ENCODE assay signal across 8 mouse cellular contexts in genomic region chr9:95121151-95121835, GRCm38 (mm10).
DNase-seq lines count a peak whose midpoint lies in the region; ATAC-seq and TF ChIP-seq lines count a peak whose summit lies in the region.

No protein-coding gene starts in this region.

- no peak overlapping the region for H3K4me3 ChIP-seq in heart, embryonic 14.5 days (ENCODE audit: control insufficient read depth in 1 of 2, insufficient read depth in 1 of 2, low read depth in 1 of 2, low read length in 2 of 2)

- H3K4me2 ChIP-seq in heart, embryonic 14.5 days (ENCODE audit: low read length): peak overlapping the region; percentile 37

- peak overlapping the region; percentile 4 to 53; a peak in 3 of 4 replicates for H3K27ac ChIP-seq in heart, embryonic 14.5 days (replicated peaks in 1 of 2; ENCODE audit: control insufficient read depth in 1 of 2, insufficient read depth in 1 of 2, low read depth in 2 of 2, low read length in 2 of 2)

- 18% methylated on average over 11 of the region's 11 CpGs for WGBS in heart, embryonic 14.5 days

- peaks cover 6 to 10% of the 10 kb centered on the region in 2 experiments; a peak in 1 of 4 replicates for H3K4me1 ChIP-seq in heart, embryonic 14.5 days (ENCODE audit: control insufficient read depth in 2 of 2, insufficient read depth in 2 of 2, low read length in 2 of 2)

- DNase-seq in heart, postnatal 4 days: no peak
- peak; percentile 48 for DNase-seq in brain, embryonic 14.5 days (ENCODE audit: low read depth)
- DNase-seq in naive thymus-derived CD4-positive, alpha-beta T cell, adult 2 months (ENCODE audit: low read depth): peak; percentile 40
- DNase-seq in B cell, adult 2 months: no peak
- no peak for DNase-seq in urinary bladder, postnatal 36 days (ENCODE audit: low spot score in 2 of 2)
- DNase-seq in spleen, adult 18-20 months: no peak

- ATAC-seq in heart, embryonic 14.5 days (ENCODE audit: insufficient number of reproducible peaks, insufficient read depth, low FRiP score, low read depth): peak; percentile 54; the same call in 1 of the 2 replicates
- ATAC-seq in inflammation-experienced regulatory T-cells, adult 6 months: peak; percentile 37

- H3K27me3 ChIP-seq in heart, embryonic 14.5 days (ENCODE audit: control insufficient read depth, insufficient read depth, low read length): no peaks in the 10 kb centered on the region

- no peak for TF ChIP-seq POLR2A in brain, embryonic 14.5 days (IDR thresholded peaks at IDR 0.05; ENCODE audit: borderline replicate concordance, extremely low read depth, insufficient read depth, insufficient read length, poor library complexity, severe bottlenecking)

- H3K9ac ChIP-seq in heart, embryonic 14.5 days (ENCODE audit: low read length): no peak overlapping the region

- no peaks in the 10 kb centered on the region for H3K36me3 ChIP-seq in heart, embryonic 14.5 days (ENCODE audit: control insufficient read depth, insufficient read depth, low read length)

- no peak for TF ChIP-seq CTCF in brain, embryonic 14.5 days (IDR thresholded peaks at IDR 0.05; ENCODE audit: borderline replicate concordance, extremely low read depth, insufficient read depth, insufficient read length)

- H3K9me3 ChIP-seq in heart, embryonic 14.5 days (ENCODE audit: control insufficient read depth, low read length): no peaks in the 10 kb centered on the region

Comparison
In these comparisons a context has a peak if more than half of its experiments do, and no peak if none do; other contexts are left out.
1. DNase-seq: peak in brain, embryonic 14.5 days (single experiment) and naive thymus-derived CD4-positive, alpha-beta T cell, adult 2 months (single experiment); none in heart, postnatal 4 days (single experiment), B cell, adult 2 months (0 of 2), urinary bladder, postnatal 36 days (0 of 2) and spleen, adult 18-20 months (0 of 2).